Mouse (Mus musculus): ENCODE measurements at regions not wholly inside any gene's neighbourhood (a gene's known extent, or its start where the extent isn't known, plus 50 kb on each side); places are given as distances from the start of the nearest gene placed in this dataset.
"Not testable (repeated sequence)": the region's sequence is repeated elsewhere in the genome, so short reads cannot be mapped to it uniquely, and the experiment has no call there.

DNA sequence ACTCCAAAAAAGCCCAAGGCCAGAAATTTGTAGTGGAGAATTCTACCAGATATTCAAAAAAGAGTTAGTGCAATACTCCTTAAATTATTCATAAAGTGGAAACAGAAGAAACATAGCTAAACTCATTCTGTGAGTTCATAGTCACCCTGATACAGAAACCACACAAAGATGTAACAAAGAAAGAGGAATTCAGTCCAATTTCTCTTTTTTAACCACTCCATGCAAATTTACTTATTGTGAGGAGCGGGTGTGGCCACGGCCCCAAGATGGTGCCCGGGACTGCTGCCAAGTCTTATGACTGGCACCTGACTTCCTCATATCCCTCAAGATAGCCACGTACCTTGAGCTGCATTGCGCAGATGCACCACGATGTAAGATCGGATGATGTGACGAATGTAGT is 206.4 kb upstream of the Vmn1r3 start:
- H3K36me3 ChIP-seq (ENCODE audit: control insufficient read depth in 1 of 2, insufficient read depth in 2 of 2, low read length in 2 of 2); H3K4me1 ChIP-seq (ENCODE audit: control insufficient read depth in 1 of 2, insufficient read depth in 2 of 2, low read length in 2 of 2); H3K79me2 ChIP-seq (ENCODE audit: control insufficient read depth, insufficient read depth, low read length, poor library complexity); H3K4me3 ChIP-seq (ENCODE audit: control insufficient read depth in 1 of 2, insufficient read depth in 1 of 2, low read depth in 2 of 2, low read length in 2 of 2); H3K27me3 ChIP-seq (ENCODE audit: control insufficient read depth in 1 of 2, insufficient read depth in 2 of 2, low read length in 2 of 2); H3K9ac ChIP-seq (ENCODE audit: control insufficient read depth, low read depth, low read length, poor library complexity, severe bottlenecking); H3K27ac ChIP-seq (ENCODE audit: control insufficient read depth, low read depth, low read length); H3K9me3 ChIP-seq (replicated peaks; ENCODE audit: insufficient read depth, low read length): not testable (repeated sequence)
- TF ChIP-seq ETS1 (IDR thresholded peaks at IDR 0.05; ENCODE audit: low read depth, low read length) = 0 out of 2 replicates have a peak, but pooled peaks have one; percentile 16
- TF ChIP-seq USF1 (IDR thresholded peaks at IDR 0.05; ENCODE audit: low read depth, low read length) = peak; percentile 61
- peak; percentile 58; the same call in 1 of the 2 replicates for TF ChIP-seq BHLHE40 (IDR thresholded peaks at IDR 0.05; ENCODE audit: borderline replicate concordance, low read depth, low read length)
- peak; percentile 41; the same call in 1 of the 2 replicates for TF ChIP-seq NRF1 (IDR thresholded peaks at IDR 0.05; ENCODE audit: insufficient read depth, low read depth, low read length, poor library complexity, severe bottlenecking)
- DNase-seq (ENCODE audit: low read depth, low spot score) = peak; percentile 83

DNA sequence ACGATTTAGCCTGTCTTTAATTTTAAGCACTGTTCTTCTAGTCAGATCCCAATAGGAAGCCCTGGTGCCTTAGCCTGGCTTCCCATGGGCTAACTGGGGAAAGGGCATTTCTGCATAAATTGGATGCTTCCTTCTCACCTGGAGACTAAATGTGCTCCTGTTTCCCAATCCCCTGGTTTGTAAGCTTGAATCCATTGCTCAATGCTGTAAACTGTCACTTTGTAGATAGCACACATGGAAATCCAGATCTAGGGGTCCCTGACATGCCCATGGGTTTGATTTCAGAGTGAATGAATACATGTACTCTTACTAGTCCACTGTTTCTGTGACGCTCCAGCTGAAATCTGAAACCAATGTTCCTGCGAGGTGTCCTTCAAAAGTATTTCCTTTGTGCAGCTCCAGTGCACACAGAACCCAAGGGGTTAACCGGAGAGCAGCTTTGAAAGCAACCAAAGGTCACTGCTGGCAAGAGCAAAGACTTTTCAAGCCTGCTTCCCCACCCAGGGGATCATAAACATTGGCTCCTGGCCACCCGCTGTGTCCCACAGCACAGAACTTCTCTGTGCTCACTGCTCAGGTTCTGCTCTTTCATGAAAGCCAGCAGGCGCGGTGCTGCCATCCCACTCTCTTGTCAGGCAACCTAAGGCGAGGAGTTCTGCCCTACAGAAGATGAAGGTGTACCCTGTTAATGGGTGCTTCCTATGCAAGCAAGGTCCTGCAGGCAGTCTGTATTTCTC is 188.0 kb upstream of the Vmn1r3 start:
- not testable (repeated sequence) for H3K36me3 ChIP-seq (ENCODE audit: control insufficient read depth in 1 of 2, insufficient read depth in 2 of 2, low read length in 2 of 2); H3K27ac ChIP-seq (ENCODE audit: control insufficient read depth, low read depth, low read length); H3K4me3 ChIP-seq (ENCODE audit: control insufficient read depth in 1 of 2, insufficient read depth in 1 of 2, low read depth in 2 of 2, low read length in 2 of 2); H3K4me1 ChIP-seq (ENCODE audit: control insufficient read depth in 1 of 2, insufficient read depth in 2 of 2, low read length in 2 of 2); H3K79me2 ChIP-seq (ENCODE audit: control insufficient read depth, insufficient read depth, low read length, poor library complexity); H3K27me3 ChIP-seq (ENCODE audit: control insufficient read depth in 1 of 2, insufficient read depth in 2 of 2, low read length in 2 of 2); H3K9me3 ChIP-seq (replicated peaks; ENCODE audit: insufficient read depth, low read length); H3K9ac ChIP-seq (ENCODE audit: control insufficient read depth, low read depth, low read length, poor library complexity, severe bottlenecking); DNase-seq (ENCODE audit: low read depth, low spot score)

DNA sequence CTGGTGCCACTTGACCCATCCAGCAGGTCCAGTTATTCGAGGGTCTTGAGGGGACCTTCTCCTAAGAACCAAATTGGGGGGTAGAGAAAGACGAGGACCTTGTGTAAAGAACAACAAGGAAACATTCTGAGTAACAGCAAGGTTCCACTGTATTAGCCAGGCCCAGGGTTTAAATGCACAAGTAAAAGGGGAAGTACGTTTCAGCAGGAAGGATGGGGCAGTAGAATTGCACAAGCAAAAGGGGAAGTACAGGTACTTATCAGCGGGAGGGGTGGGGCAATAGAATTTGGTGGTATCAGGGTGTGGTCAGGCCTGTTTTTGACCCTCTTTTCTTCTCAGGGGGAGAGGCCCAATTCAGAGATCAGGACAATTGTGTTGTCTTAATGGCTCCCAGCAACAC is 182.9 kb upstream of the Vmn1r3 start:
- not testable (repeated sequence) for H3K4me1 ChIP-seq (ENCODE audit: control insufficient read depth in 1 of 2, insufficient read depth in 2 of 2, low read length in 2 of 2); H3K9me3 ChIP-seq (replicated peaks; ENCODE audit: insufficient read depth, low read length); H3K79me2 ChIP-seq (ENCODE audit: control insufficient read depth, insufficient read depth, low read length, poor library complexity); H3K36me3 ChIP-seq (ENCODE audit: control insufficient read depth in 1 of 2, insufficient read depth in 2 of 2, low read length in 2 of 2); H3K27ac ChIP-seq (ENCODE audit: control insufficient read depth, low read depth, low read length); H3K9ac ChIP-seq (ENCODE audit: control insufficient read depth, low read depth, low read length, poor library complexity, severe bottlenecking); H3K27me3 ChIP-seq (ENCODE audit: control insufficient read depth in 1 of 2, insufficient read depth in 2 of 2, low read length in 2 of 2); H3K4me3 ChIP-seq (ENCODE audit: control insufficient read depth in 1 of 2, insufficient read depth in 1 of 2, low read depth in 2 of 2, low read length in 2 of 2)
- DNase-seq (ENCODE audit: low read depth, low spot score) = peak; percentile 75
- TF ChIP-seq EP300 (IDR thresholded peaks at IDR 0.05; ENCODE audit: low read depth in 1 of 2, low read length in 2 of 2) = peak in 1 of 2 experiments; percentile 5; a peak in 1 of 4 replicates

DNA sequence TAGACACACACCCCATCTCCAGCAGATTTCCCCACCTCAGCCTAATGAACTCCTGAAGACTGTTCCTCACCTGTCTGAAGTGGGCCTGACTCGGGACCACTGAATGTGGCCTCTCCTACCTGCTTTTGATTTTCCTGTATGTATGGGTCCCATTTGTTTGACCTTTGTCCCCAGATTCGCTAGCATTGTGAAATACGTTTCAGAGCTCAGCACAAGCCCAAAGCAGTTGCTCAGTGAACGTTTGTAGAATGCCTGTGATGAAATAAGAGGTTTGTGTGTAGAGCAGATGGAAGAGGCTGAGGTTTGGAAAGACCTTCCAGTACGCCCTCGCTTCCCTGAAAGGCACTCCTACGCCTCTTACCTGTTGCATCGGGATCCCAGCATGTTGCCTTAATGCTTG is 158.3 kb upstream of the Vmn1r3 start:
- H3K9ac ChIP-seq (ENCODE audit: control insufficient read depth, low read depth, low read length, poor library complexity, severe bottlenecking); H3K36me3 ChIP-seq (ENCODE audit: control insufficient read depth in 1 of 2, insufficient read depth in 2 of 2, low read length in 2 of 2); H3K4me1 ChIP-seq (ENCODE audit: control insufficient read depth in 1 of 2, insufficient read depth in 2 of 2, low read length in 2 of 2); H3K4me3 ChIP-seq (ENCODE audit: control insufficient read depth in 1 of 2, insufficient read depth in 1 of 2, low read depth in 2 of 2, low read length in 2 of 2); H3K79me2 ChIP-seq (ENCODE audit: control insufficient read depth, insufficient read depth, low read length, poor library complexity); H3K9me3 ChIP-seq (replicated peaks; ENCODE audit: insufficient read depth, low read length); H3K27ac ChIP-seq (ENCODE audit: control insufficient read depth, low read depth, low read length); DNase-seq (ENCODE audit: low read depth, low spot score); H3K27me3 ChIP-seq (ENCODE audit: control insufficient read depth in 1 of 2, insufficient read depth in 2 of 2, low read length in 2 of 2): not testable (repeated sequence)

DNA sequence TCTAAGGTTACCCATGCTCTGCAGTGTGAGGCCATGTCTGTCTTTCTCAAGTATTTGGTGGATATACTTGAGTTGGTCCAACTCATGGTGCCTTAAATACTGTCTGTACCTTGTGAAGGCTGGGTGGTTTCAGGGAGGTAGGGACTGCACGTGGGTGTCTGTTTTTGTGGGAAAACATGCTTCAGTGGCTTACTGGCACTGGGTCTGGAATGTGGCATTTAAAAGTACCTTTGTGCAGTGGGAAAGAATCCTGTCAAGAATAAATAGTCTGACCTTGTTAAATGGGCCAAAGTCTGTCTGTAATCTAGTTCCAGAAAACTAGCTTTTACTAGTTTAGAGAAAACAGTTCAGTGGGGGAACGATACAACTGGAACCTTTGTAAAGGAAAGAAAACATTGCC is 157.5 kb upstream of the Vmn1r3 start:
- H3K36me3 ChIP-seq (ENCODE audit: control insufficient read depth in 1 of 2, insufficient read depth in 2 of 2, low read length in 2 of 2); H3K4me1 ChIP-seq (ENCODE audit: control insufficient read depth in 1 of 2, insufficient read depth in 2 of 2, low read length in 2 of 2); H3K4me3 ChIP-seq (ENCODE audit: control insufficient read depth in 1 of 2, insufficient read depth in 1 of 2, low read depth in 2 of 2, low read length in 2 of 2); DNase-seq (ENCODE audit: low read depth, low spot score); H3K9ac ChIP-seq (ENCODE audit: control insufficient read depth, low read depth, low read length, poor library complexity, severe bottlenecking); H3K9me3 ChIP-seq (replicated peaks; ENCODE audit: insufficient read depth, low read length); H3K27me3 ChIP-seq (ENCODE audit: control insufficient read depth in 1 of 2, insufficient read depth in 2 of 2, low read length in 2 of 2); H3K27ac ChIP-seq (ENCODE audit: control insufficient read depth, low read depth, low read length); H3K79me2 ChIP-seq (ENCODE audit: control insufficient read depth, insufficient read depth, low read length, poor library complexity): not testable (repeated sequence)

DNA sequence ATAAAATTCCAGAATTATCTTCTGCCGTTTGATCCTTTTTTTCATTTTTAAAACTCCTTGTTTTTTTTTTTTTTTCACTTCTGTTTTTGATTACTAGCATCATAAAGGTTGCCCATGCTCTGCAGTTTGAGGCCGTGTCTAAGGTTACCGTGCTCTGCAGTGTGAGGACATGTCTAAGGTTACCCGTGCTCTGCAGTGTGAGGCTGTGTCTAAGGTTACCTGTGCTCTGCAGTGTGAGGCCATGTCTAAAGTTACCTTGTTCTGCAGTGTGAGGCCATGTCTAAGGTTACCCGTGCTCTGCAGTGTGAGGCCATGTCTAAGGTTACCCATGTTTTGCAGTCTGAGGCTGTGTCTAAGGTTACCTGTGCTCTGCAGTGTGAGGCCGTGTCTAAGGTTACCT is 157.0 kb upstream of the Vmn1r3 start:
- not testable (repeated sequence) for H3K27me3 ChIP-seq (ENCODE audit: control insufficient read depth in 1 of 2, insufficient read depth in 2 of 2, low read length in 2 of 2); H3K36me3 ChIP-seq (ENCODE audit: control insufficient read depth in 1 of 2, insufficient read depth in 2 of 2, low read length in 2 of 2); H3K79me2 ChIP-seq (ENCODE audit: control insufficient read depth, insufficient read depth, low read length, poor library complexity); H3K9me3 ChIP-seq (replicated peaks; ENCODE audit: insufficient read depth, low read length); H3K9ac ChIP-seq (ENCODE audit: control insufficient read depth, low read depth, low read length, poor library complexity, severe bottlenecking); H3K27ac ChIP-seq (ENCODE audit: control insufficient read depth, low read depth, low read length); H3K4me1 ChIP-seq (ENCODE audit: control insufficient read depth in 1 of 2, insufficient read depth in 2 of 2, low read length in 2 of 2); H3K4me3 ChIP-seq (ENCODE audit: control insufficient read depth in 1 of 2, insufficient read depth in 1 of 2, low read depth in 2 of 2, low read length in 2 of 2); DNase-seq (ENCODE audit: low read depth, low spot score)

Measured in MEL (cell line).